Mouse (Mus musculus) adrenal gland, postnatal 36 days (tissue): ENCODE data around the gene Fmnl2. TPM values are rescaled to one million over a fixed set of nuclear protein-coding genes. Genes with fewer than 3 reads are reported as not detected.

Experiments used
- DNase-seq, 2 experiments: peaks; one replicate each; pipeline ENCODE4 v3.0.0; 2021; ENCODE audit warnings: mixed read lengths in 1 of 2
- total RNA-seq, 2 experiments: library from RNA; stranded (reverse); gene quantifications; 2 replicates each; pipeline ENCODE4 v1.2.3; 2021

Fmnl2 gene
- total RNA-seq, 2 experiments from 2014 or later: 20.7 to 41.7 TPM

DNA sequence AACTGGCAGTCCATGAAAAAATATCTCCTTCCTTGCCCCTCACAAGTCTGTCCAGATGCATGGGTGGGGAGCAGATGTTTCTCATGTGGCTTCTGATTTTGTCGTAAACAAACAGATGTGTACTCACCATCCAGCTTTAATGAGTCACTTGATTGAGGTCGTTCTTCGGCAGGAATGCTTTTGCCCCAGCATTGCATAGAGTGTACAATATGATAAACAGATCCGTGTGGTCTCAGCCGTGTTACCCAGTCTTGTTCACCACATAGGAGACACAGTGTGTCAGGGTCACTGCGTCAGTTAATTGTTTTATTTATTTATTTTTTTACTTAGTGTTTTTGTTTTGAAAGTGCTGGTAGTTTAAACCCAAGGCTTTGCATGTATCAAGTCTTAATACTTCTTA is 189.4 kb downstream of the Fmnl2 start:
- DNase-seq: no peak

DNA sequence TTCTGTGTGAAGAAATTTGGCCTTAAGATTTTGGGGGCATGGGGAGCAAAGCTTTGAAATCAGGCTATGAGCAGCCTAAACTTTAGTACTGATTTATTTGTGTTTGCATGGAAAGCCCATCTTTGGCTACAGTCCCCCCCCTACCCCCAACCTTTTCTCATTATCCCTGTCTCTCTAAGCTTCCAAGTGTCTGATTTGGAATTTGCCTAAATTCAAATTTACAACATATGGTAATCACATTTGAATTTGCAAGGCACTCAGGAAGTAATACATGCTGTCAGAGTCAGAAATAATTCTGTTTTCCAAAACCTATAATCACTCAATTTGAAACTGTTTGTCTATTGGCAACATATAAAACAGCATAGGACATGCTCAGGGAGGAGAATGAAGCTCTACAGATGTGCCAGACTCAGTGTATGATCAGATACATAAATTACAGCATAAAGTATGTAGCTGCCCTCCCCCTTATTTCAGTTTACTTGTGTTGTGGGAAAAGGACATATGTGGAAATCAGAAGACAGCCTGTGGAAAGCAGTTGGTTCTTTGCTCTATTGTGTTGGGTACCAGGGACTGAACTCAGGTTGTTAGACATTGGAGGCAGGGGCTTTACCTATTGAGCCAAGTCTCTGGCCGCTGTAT is 190.2 kb downstream of the Fmnl2 start:
- DNase-seq: no peak

- DNase-seq: peak in 1 of 2 experiments; percentile 4
Measured at GRCm38 (mm10) chr2:53050376-53050775, 192.7 kb downstream of the Fmnl2 start.

- DNase-seq: no peak
Measured at GRCm38 (mm10) chr2:53051502-53051901, 193.8 kb downstream of the Fmnl2 start.

GRCm38 (mm10) chr2:53053714-53054113 is 196.1 kb downstream of the Fmnl2 start:
- no peak for DNase-seq

DNA sequence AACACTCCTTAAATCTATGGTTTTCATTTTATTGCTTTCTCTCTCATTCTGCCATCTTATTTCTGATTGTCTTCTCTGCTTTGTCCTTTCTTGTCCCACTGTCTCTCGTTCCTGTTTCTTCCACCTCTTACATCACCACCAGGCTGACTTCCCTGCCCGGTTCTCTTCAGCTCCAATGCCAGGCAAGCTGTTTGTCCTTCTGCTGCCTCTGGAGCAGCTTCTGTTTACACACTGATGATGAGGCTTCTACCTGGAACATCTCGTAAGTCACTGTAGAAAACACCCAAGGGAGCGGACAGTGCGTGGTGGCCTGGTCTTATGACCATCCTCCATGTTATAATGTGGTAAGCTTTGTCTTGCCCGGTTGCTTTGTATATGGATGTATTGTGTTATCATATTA is 198.9 kb downstream of the Fmnl2 start:
- DNase-seq: no peak

DNA sequence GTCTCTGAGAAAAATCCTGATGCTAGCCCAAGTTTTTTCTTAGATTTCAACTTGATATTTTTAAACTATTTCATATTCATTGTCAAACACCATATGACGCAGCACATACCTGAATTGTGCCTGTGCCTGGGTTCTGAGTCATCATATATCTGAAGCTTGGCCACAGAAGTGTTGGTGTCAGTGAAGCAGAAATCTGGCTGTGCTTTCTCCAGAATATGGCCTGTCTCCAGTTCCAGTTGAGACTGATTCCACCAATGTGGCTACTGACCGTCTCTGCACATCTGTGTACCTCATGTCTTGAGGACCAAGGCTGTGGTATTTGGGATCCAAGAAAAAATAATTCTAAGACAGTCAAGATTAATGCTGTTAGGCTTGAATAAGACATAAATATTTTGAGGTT is 199.6 kb downstream of the Fmnl2 start:
- no peak for DNase-seq

DNA sequence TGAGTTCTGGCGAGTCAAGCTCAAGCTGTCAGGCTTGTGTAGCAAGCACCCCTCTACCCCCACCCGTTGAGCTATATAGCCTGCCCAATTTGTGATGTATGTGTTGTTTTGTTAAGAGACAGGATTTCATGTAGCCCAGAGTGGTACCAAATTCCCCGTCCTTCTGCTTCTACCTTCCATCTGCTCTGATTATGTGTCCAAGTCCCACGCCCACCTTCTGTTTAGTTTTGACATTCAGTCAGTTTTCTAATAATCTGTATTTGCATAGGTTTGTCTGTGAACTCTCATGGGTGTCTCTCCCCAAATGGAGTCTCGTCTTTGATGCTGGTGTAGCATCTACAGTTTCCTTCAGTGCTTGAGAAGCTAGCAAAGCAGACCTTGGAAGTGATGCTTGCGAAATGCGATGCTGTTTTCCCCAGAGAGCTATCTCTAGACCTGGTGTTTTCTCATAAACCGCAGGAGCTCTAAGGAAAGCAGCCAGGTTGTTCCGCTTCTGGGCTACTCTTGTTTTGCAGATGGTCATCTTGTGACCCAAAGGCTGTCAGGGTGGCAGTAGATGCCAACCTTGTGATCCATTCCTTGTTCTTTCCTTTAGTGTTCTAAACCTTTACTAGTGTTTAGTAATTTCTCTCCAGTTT is 203.8 kb downstream of the Fmnl2 start:
- DNase-seq: no peak

- no peak for DNase-seq
Measured at GRCm38 (mm10) chr2:53066973-53067372, 209.3 kb downstream of the Fmnl2 start.

- peak; percentile 50 to 51 for DNase-seq
Measured at GRCm38 (mm10) chr2:53070607-53071006, 212.9 kb downstream of the Fmnl2 start.

- peak in 1 of 2 experiments; percentile 18 for DNase-seq
Measured at GRCm38 (mm10) chr2:53079693-53080286, 222.1 kb downstream of the Fmnl2 start.

DNA sequence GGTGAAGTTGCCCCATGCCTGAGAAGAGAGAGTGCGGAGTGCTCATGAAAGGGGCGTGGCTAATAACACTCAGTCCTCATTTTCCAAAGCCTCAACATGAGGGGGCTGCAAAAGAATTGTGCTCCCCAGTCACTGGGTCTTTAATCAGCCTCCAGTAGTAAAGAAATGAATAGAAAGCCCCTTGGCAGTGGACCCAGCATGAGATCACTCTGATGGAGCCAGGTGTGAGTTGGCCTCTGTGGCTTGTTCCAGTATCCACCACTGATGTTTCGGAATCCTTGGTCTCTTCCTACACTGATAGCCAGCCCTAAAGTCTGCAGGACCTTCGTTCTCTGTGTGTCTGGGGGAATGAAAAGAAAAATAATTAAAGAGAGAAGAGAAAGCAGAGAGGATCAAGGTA is 224.4 kb downstream of the Fmnl2 start:
- no peak for DNase-seq

DNA sequence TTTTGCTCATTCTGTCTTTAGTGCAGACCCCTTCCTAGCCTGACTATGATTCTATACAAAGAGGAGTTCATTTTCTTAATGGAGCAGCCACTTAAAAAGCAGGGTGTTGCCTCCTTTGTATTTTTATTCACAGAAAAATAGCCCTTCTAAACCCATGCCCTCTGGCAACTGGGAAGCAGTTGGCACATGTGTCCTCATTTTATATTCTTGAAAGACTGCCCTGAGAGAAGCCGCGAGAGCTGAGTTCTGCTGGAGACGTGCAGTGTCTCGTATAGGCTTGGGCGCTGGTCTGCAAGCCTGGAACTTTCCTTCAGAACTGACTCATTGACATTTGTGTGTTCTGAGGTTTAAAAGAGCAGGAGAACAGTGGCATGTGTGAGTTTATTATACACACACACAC is 224.8 kb downstream of the Fmnl2 start:
- no peak for DNase-seq

- DNase-seq: peak; percentile 20 to 25
Measured at GRCm38 (mm10) chr2:53083241-53083640, 225.6 kb downstream of the Fmnl2 start.

DNA sequence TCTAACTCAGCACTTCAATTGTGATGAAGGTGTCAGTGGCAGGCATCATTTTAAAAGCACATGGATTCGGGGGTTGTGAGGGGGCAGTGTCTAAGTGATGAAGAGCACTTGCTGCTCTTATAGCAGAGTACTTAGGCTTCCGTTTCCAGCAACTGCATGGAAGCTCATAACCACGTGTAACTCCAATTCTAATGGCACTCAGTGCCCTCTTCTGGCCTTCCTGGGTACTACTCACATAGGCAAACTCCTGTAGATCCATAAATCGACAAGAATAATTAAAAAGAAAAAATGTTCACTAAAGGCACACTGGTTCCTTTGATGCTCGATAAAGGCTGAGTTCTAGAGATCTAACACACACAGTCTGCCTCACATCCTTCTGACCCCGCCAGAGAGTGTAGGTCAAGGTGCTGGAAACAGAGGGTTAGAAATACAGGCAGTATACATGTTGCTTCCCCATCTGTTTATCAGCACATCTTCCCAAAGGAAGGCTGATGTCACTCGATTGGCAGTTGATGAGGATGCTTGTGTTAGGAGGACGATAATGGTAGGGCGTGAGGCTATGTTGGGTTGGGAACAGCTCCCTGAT is 228.1 kb downstream of the Fmnl2 start:
- DNase-seq: peak; percentile 46 to 66

DNA sequence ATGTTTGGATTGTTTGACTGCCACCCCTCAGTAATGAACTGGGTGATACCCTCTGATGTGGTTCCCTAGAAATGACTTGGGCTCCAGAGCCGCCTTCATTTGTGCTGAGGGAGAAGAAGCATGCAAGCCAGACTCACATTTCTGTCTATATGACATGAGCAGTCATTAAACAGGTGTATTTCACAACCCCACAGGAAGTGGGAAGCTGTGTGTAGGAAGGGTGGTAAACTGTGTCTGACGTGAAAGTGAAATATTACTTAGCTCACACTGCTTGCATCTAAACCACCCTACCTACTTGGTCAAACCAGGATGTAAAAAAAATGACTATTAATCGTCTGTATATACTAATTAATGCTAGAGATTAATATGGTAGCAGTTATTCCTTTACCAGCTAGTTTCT is 231.1 kb downstream of the Fmnl2 start:
- no peak for DNase-seq

DNA sequence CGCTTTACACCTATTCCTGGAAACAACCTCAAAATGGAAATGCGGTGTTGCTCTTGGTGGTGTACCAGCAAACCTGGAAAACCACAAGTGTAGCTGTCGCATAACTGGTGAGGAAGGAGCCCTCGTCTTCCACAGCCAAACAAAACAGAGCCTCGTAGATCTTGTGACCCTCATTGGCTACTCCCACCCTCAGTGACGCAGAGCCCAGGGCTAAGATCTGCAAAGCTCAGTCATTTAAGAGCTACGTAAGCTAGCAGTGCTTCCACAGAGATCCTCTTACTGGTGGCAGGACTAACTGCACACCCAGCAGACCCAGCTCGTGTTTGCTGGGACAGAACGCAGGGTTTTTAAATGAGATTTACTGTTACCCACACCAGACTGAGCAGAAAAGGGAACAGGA is 237.4 kb downstream of the Fmnl2 start:
- DNase-seq: no peak

DNA sequence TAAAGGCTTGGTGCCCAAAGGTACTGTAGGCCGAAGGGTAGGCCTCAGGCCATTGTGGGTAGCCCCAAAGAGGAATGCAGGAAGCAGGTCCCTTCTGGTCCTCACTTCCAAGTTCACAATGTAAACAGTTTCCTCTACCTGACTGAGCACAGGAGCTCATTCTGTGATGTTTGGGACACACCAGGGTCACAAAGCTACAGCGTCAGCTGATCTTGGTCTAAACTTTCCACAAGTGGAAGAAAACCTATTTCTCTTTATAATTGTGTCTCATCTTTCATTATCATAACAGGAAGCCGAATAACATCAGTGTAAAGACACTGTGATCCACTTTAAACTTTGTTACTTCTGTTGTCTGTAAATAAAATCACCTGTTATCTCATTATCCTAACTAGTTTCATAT is 237.8 kb downstream of the Fmnl2 start:
- DNase-seq: no peak

- no peak for DNase-seq
Measured at GRCm38 (mm10) chr2:53100093-53100492, 242.4 kb downstream of the Fmnl2 start.

DNA sequence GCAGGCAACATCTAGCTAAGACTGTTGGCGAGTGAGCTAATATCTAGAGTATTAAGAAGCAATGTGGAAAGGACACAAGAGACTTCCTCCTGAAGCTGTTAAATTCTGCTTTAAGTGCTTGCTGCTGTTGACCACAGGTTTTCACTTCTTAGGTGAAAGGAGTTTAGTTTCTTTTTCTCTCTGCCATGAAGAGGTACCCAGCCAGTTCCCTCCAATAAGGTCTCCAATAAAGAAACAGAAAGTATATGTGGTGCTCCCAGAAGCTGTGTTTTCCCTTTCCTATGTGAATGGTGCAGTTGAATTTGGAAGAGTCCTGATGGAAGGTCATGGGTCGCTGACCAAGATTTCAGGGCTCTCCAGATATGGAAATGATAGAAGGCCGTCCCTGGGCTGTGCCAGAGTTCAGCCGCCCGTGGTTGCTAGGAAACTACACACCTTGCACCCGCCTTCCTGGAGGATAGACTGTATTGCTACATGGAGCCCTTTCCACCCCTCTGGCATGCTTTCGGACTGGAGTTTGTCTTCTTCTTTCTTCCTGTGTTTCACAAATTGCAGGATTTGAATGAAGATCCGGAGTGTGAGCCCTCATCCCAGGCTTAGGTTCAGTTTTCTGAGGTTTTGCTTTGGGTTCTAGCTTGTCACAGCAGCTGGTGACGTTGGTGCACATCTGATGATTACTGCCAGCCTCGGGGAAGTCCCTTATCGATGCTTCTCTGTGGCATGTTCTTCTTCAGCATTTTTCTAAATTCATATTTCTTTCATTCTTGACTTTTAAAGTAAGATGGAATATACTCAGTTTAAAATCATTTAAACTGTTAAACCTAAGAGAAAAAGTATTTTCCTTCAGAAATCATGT is 244.5 kb downstream of the Fmnl2 start:
- DNase-seq: peak; percentile 10 to 41

DNA sequence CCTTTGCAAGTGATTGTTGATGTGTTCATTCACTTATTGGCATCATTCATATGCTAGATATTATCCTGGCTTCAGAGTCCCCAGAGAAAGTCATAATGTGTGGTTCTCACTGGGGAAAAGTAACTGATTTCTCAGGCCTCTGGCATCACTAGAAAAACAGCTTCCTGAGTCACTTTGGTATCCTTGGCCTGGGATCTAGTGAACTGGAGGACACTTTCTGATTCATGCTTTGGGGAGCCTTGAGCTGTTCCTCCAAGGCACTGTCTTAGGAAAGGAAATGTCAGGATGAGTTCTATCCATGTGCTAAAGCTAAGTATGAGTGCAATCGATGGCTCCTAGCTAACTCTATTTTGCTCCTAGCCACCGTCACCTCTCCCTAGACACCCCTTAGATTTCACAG is 245.2 kb downstream of the Fmnl2 start:
- peak; percentile 27 to 42 for DNase-seq

GRCm38 (mm10) chr2:53105408-53105807 is 247.7 kb downstream of the Fmnl2 start:
- no peak for DNase-seq
